Mouse (Mus musculus) E14TG2a.4 (cell line): ENCODE measurements around the gene Plppr2.

Experiments used
- CTCF ChIP-seq: conservative IDR thresholded peaks from 2 replicates; pipeline ENCODE4 v1.5.1; 2014; ENCODE audit warnings: low read length
- NANOG ChIP-seq: IDR thresholded peaks from 2 replicates; pipeline ENCODE4 v1.6.1; 2014; ENCODE audit warnings: borderline replicate concordance, low read length, mixed read lengths
- POU5F1 ChIP-seq: IDR thresholded peaks from 2 replicates; pipeline ENCODE4 v1.6.1; 2014; ENCODE audit warnings: low read length, borderline replicate concordance

GRCm38 (mm10) chr9:21936692-21937570 lies at the start of gene Plppr2:
- no peak for TF ChIP-seq POU5F1
- TF ChIP-seq CTCF = no peak
- TF ChIP-seq NANOG = no peak
